Mouse (Mus musculus) retina, adult 2 months (tissue): ENCODE data around the gene Tmem189.

Source experiments
- DNase-seq: peaks from one replicate; pipeline ENCODE4 v3.0.0-alpha.2; 2012; ENCODE audit warnings: low read depth, low spot score

The Tmem189 gene

DNA sequence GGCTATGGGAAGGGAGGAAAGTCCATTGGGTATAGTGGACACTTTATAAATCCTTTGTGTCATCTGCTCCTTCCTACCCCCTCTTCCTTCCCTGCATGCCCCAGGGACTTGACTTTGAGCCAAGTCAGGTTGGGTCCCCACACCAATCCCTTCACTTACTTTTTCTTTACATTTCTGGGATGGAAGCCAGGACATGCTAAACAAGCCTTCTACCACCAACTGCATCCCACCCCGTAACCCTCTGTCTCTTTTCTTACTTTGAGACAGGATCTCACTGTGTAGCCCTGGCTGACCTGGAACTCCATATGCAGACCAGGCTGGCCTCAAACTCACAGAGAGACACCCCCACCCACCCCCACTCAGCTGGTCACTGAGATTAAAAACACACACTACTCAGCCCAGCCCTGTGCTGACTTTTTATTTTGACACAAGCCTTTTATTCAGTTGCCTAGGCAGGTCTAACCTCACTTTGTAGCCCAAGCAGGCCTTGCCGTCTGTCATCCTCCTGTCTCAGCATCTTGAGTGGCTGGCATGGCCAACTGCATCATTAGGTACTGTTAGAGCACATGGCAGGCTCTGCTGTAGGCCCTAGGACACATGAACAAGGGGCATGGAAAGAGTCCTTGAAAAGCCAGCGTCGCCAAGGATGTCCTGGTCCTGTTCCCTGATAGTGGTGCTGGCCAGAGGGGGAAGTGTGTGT is 95.9 kb downstream of the Tmem189 start:
- no peak for DNase-seq
